Mouse (Mus musculus) forebrain, embryonic 16.5 days (tissue): ENCODE data around the gene Poll. TPM values are rescaled to one million over a fixed set of nuclear protein-coding genes. Genes with fewer than 3 reads are reported as not detected.

Source experiments
- ATAC-seq: fragments of 200-750 bp; cut with Nextera tagmentation; 2 replicates; pipeline ENCODE4 v1.8.0; 2017; ENCODE audit warnings: mild to moderate bottlenecking, moderate library complexity
- H3K27ac ChIP-seq: fragments of 300-500 bp; sonication (generic); 2 replicates; pipeline ENCODE4 v1.5.1; 2014; ENCODE audit warnings: low read length, control low read depth
- H3K27me3 ChIP-seq: fragments of 300-500 bp; sonication (generic); replicated peaks from 2 replicates; pipeline ENCODE4 v1.6.1; 2014; ENCODE audit warnings: low read length; ENCODE audit not compliant: control insufficient read depth, insufficient read depth
- H3K36me3 ChIP-seq: fragments of 300-500 bp; sonication (generic); 2 replicates; pipeline ENCODE4 v1.6.1; 2014; ENCODE audit not compliant: control insufficient read depth, insufficient read depth
- H3K4me1 ChIP-seq: fragments of 300-500 bp; sonication (generic); replicated peaks from 2 replicates; pipeline ENCODE4 v1.6.1; 2014; ENCODE audit warnings: low read length; ENCODE audit not compliant: control insufficient read depth, insufficient read depth
- H3K4me2 ChIP-seq: fragments of 300-500 bp; sonication (generic); 2 replicates; pipeline ENCODE4 v1.6.1; 2014; ENCODE audit warnings: mild to moderate bottlenecking, low read length, control low read depth
- H3K4me3 ChIP-seq: fragments of 300-500 bp; sonication (generic); replicated peaks from 2 replicates; pipeline ENCODE4 v1.5.1; 2014; ENCODE audit warnings: mild to moderate bottlenecking, low read length, control low read depth
- H3K9ac ChIP-seq: fragments of 300-500 bp; sonication (generic); replicated peaks from 2 replicates; pipeline ENCODE4 v1.6.1; 2014; ENCODE audit warnings: low read depth, low read length, control low read depth
- H3K9me3 ChIP-seq: fragments of 300-500 bp; sonication (generic); 2 replicates; pipeline ENCODE4 v1.6.1; 2016; ENCODE audit warnings: low read length; ENCODE audit not compliant: control insufficient read depth
- WGBS: fragments of 180-500 bp; shearing (Covaris S2); extraction: QIAGEN DNeasy Blood & Tissue Kit; methylation state at CpG from one replicate; pipeline ENCODE4 v1.1.7; 2014; 5-methylcytosine and 5-hydroxymethylcytosine counted together
- polyA plus RNA-seq: library from polyadenylated mRNA; unstranded; fragments of >200 nt; fragmentation: Nextera tagmentation; extraction: Ambion mirVana; gene quantifications from 2 replicates; pipeline ENCODE4 v1.2.1, GENCODE M21; 2015

The Poll gene
- polyA plus RNA-seq, 1 experiment from 2014 or later: 12.8 TPM

DNA sequence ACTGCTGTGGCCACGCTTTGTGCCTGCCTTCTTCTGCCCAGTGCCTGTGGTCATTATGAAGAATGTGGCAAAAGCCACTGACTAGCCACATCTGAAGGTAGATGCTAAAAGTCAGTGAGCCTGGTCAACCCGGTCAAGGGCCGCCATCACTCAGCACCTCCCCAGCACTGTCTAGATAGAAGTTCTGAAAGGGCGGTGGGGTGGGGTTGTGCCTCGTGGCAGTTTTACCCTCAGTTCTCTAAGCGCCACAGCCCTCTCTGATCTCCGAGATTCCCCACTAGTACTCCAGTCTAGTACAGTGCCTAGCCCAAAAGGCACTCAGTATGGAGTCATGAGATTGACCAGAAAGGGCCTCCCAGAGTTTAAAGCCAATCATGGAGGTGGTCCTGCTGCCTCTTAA is 33.7 kb upstream of the Poll start:
- peaks cover 66% of the 10 kb centered on the region for H3K27me3 ChIP-seq
- H3K4me1 ChIP-seq: peaks cover 6% of the 10 kb centered on the region; the same call in 1 of the 2 replicates
- no peaks in the 10 kb centered on the region for H3K36me3 ChIP-seq
- no peak overlapping the region for H3K4me2 ChIP-seq
- H3K9me3 ChIP-seq: no peaks in the 10 kb centered on the region
- WGBS: 92% methylated on average over 7 of the region's 7 CpGs
- no peak overlapping the region for H3K9ac ChIP-seq
- no peak for ATAC-seq
- H3K27ac ChIP-seq: no peak overlapping the region
- no peak overlapping the region for H3K4me3 ChIP-seq

DNA sequence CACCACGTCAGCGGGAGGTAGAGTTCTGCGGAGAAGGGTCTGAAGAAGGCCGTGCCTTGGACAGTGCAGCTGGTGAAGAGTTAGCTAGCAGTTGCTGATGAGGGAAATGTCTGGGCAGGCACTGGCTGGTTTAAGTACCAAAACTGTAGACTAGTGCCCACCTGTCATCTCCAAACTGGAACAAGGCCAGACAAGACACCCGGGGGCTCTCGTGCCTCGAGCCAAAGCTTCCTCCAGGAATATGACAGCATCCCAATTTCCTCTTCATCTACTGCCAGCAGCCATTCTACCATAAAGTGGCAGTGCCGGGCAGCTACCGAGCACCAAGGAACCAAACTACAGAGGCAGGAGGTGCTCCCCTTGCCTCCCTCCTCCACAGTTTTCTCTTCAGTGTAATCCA is 32.6 kb upstream of the Poll start:
- Histone ChIP-seq H3K36me3 (no peaks in the 10 kb centered on the region), H3K4me3 (no peak overlapping the region), H3K27ac (no peak overlapping the region), H3K4me2 (no peak overlapping the region), H3K9ac (no peak overlapping the region), H3K27me3 (peaks cover 55% of the 10 kb centered on the region), H3K4me1 (peaks cover 6% of the 10 kb centered on the region; the same call in 1 of the 2 replicates), H3K9me3 (no peaks in the 10 kb centered on the region)
- ATAC-seq: no peak
- WGBS: 74% methylated on average over 9 of the region's 9 CpGs

DNA sequence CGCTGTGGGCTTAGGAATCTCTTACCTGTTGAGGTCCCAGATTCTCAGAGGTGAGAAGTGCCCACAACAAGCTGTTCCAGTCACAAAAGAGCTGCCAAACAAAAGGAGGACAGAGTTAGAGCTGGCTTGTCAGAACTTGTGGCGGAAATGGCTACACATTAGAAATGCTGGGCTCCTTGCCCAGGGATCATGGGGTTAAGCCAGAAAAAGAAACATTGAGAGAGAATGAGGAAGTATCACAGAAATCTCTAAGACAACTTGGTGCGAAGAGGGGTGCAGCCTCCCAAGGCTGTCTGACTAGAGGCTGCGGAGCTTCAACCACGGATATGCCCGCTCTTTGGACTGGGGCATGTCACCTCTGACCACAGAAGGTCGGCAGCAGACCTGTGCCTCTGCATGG is 31.4 kb upstream of the Poll start:
- peaks cover 6% of the 10 kb centered on the region; the same call in 1 of the 2 replicates for H3K4me1 ChIP-seq
- no peaks in the 10 kb centered on the region for H3K36me3 ChIP-seq
- H3K4me3 ChIP-seq: no peak overlapping the region
- no peak overlapping the region for H3K4me2 ChIP-seq
- no peak for ATAC-seq
- H3K27ac ChIP-seq: no peak overlapping the region
- no peaks in the 10 kb centered on the region for H3K9me3 ChIP-seq
- 84% methylated on average over 7 of the region's 7 CpGs for WGBS
- H3K27me3 ChIP-seq: peaks cover 44% of the 10 kb centered on the region
- H3K9ac ChIP-seq: no peak overlapping the region

DNA sequence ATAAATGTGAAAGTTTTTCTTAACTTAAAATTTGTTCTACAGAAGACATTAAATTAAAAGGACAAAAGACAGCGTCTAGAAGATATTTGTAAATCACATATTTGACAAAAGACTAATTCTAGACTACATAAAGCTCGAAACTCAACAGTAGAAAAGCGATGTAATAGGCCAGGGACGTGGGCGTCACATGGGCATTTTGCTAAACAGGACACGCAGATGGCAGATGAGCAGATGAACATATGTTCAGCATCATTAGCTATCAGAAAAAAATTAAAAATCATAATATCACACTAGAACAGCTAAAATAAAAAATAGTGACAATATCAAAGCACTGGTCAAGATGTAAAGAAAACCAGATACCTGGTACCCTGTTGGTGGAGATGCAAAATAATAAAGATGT is 29.4 kb upstream of the Poll start:
- Histone ChIP-seq H3K4me1 (no peaks in the 10 kb centered on the region), H3K27ac (no peak overlapping the region), H3K4me2 (no peak overlapping the region), H3K9me3 (no peaks in the 10 kb centered on the region), H3K36me3 (no peaks in the 10 kb centered on the region), H3K4me3 (no peak overlapping the region), H3K27me3 (peaks cover 44% of the 10 kb centered on the region), H3K9ac (no peak overlapping the region)
- ATAC-seq: no peak
- WGBS: 94% methylated on average over 6 of the region's 6 CpGs

DNA sequence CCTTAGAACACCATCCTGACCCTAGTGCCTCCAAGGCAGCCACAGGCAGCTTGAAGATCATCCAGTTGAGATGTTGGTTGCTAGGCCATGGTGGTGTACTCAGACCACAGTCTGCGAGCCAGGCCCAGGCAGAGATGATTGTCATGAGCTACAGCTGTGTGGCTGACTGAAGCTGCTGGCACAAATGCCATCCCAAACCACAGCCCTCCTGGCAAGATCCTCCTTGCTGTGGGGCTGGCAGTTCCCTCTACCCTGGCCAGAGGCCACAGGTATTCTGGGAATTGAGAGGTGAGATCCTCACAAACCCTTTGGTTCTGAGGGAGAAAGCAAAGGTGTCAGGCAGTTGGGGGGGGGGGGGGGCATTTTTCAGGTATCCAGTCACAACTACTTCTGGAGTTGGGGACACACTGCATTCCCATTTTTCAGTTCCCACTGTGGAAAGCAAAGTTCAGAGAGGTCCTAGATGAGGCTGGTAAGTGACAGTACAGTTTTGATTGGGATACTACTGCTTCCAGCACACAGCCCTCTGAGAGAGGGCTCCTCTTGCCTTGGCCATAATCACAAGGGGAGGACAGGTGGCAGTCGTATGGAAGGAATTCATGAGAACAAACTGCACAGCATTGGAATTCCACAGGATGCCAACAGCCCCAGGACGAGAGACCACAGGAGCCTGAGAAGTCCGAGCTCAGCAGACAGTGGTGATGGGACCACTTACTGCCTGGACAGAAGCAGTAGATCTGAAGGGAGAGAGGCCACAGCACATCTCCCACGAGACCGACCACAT is 27.4 kb upstream of the Poll start:
- Histone ChIP-seq H3K9ac (no peak overlapping the region), H3K4me1 (no peaks in the 10 kb centered on the region), H3K4me3 (no peak overlapping the region), H3K27ac (no peak overlapping the region), H3K4me2 (no peak overlapping the region), H3K36me3 (no peaks in the 10 kb centered on the region), H3K9me3 (no peaks in the 10 kb centered on the region), H3K27me3 (peaks cover 25% of the 10 kb centered on the region)
- 86% methylated on average over 6 of the region's 6 CpGs for WGBS
- ATAC-seq: no peak

DNA sequence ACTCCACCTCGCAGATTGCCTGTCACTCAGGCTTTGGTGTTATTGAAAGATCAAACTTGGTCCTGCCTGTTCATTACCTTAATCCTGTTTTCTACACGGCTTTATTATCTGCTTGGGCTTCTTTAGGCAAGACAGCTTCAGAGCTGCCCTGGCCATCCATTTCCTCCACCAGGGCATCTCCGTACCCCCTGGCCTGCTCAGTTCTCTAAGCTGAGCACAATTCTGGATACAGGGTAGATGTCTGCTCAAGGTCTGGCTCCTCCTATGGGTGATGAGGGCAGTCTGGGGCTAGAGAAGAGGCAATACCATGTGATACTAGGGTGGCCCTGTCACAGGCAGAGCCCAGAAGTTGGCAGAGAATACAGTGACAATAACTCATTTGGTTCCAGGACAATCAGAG is 26.5 kb upstream of the Poll start:
- Histone ChIP-seq H3K4me1 (no peaks in the 10 kb centered on the region), H3K27me3 (peaks cover 17% of the 10 kb centered on the region), H3K9me3 (no peaks in the 10 kb centered on the region), H3K4me2 (no peak overlapping the region), H3K9ac (no peak overlapping the region), H3K36me3 (no peaks in the 10 kb centered on the region), H3K27ac (no peak overlapping the region), H3K4me3 (no peak overlapping the region)
- 31% methylated on average over 3 of the region's 3 CpGs for WGBS
- ATAC-seq: no peak

DNA sequence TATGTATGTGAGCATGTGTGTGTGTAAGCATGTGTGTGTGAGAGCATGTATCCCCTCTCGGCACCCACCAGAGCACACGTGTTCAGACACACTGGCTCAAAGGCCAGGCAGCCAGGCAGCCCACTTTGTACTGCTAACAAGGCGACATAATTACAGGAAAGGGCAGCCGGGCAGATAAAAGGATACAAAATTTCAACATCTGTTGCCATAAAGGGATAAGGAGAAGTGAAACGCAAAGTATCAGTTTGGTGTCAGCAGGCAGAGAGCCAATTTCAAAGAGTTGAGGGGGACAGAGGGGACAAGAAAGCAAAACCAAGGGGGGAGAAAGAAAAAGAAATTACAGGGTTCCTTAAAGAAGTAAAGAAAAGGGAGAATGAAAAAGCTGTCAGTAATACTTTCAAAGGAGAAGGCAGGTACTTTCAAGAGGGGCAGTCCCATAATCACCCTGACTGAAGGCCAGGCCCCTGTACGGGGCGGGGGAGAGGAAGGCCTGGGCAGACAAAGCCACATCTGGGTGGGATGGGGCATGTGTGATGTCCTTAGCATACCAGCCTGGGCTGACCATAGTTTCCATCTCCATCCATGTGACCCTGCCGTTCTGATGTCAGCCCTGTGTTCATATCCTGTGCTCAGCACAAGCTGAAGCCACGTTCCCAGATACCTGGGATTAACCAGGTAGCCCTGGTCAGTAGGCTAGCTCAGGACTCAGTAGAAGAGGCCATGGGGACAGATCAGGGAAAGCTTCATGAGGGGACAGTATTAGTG is 24.7 kb upstream of the Poll start:
- Histone ChIP-seq H3K27ac (no peak overlapping the region), H3K9ac (no peak overlapping the region), H3K4me2 (no peak overlapping the region), H3K9me3 (peaks cover 3% of the 10 kb centered on the region; the same call in 1 of the 2 replicates), H3K4me3 (no peak overlapping the region), H3K27me3 (peaks cover 12% of the 10 kb centered on the region), H3K4me1 (0 out of 2 replicates have a peak, but pooled peaks cover 2% of the 10 kb centered on the region), H3K36me3 (no peaks in the 10 kb centered on the region)
- ATAC-seq: no peak
- 51% methylated on average over 9 of the region's 9 CpGs for WGBS

DNA sequence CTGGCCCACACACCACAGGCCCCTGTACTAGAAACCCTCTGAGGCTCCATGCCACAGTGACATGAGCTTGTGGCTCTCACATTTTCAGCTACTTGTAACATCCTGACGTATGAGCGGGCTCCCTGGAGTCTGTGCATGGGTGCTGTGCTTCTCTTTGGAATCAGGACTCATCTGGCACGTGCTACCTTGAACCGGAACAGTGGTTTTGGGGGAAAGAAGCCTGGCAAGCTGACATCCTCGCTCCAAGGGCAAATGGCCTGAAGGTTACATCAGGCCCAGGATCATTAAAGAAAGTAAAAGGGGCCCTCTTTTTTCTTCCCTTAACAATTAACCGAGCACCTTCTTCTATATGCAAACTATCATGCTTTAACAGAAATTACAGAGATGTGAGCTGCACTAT is 22.8 kb upstream of the Poll start:
- 87% methylated on average over 6 of the region's 6 CpGs for WGBS
- peaks cover 12% of the 10 kb centered on the region for H3K27me3 ChIP-seq
- no peaks in the 10 kb centered on the region for H3K36me3 ChIP-seq
- H3K4me3 ChIP-seq: no peak overlapping the region
- H3K27ac ChIP-seq: no peak overlapping the region
- H3K4me1 ChIP-seq: 0 out of 2 replicates have a peak, but pooled peaks cover 2% of the 10 kb centered on the region
- H3K9ac ChIP-seq: no peak overlapping the region
- H3K9me3 ChIP-seq: peaks cover 3% of the 10 kb centered on the region; the same call in 1 of the 2 replicates
- H3K4me2 ChIP-seq: no peak overlapping the region
- no peak for ATAC-seq

DNA sequence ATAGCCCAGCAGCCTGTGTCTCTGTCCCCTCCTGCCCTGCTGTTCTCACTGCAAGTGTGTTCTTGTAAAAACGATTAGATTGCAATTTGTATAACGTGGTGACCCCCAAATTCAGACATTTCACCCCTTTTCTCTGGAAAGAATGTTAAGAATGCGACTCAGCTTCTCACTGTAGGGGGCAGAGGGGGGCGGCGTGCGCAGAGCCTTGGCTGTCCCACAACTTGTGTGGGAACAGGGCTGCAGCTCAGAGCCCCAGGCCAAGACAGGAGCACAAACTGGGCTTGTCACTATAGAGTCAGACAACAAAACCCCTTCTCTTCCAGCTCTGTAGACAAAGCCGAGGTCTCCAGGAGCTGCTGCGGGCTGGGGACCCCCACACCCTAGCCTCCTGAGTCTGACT is 21.8 kb upstream of the Poll start:
- H3K36me3 ChIP-seq: peaks cover 4% of the 10 kb centered on the region
- H3K4me2 ChIP-seq: no peak overlapping the region
- H3K4me1 ChIP-seq: 0 out of 2 replicates have a peak, but pooled peaks cover 2% of the 10 kb centered on the region
- peaks cover 12% of the 10 kb centered on the region for H3K27me3 ChIP-seq
- peaks cover 3% of the 10 kb centered on the region; the same call in 1 of the 2 replicates for H3K9me3 ChIP-seq
- H3K9ac ChIP-seq: no peak overlapping the region
- H3K4me3 ChIP-seq: no peak overlapping the region
- no peak for ATAC-seq
- no peak overlapping the region for H3K27ac ChIP-seq
- 16% methylated on average over 8 of the region's 8 CpGs for WGBS
